Mouse (Mus musculus) adipocyte (in vitro differentiated cells): ENCODE data around the gene Ccdc22.

ENCODE experiments used
- DNase-seq: peaks from one replicate; pipeline ENCODE4 v3.0.0-alpha.2; 2016; ENCODE audit warnings: low spot score

The Ccdc22 gene

DNA sequence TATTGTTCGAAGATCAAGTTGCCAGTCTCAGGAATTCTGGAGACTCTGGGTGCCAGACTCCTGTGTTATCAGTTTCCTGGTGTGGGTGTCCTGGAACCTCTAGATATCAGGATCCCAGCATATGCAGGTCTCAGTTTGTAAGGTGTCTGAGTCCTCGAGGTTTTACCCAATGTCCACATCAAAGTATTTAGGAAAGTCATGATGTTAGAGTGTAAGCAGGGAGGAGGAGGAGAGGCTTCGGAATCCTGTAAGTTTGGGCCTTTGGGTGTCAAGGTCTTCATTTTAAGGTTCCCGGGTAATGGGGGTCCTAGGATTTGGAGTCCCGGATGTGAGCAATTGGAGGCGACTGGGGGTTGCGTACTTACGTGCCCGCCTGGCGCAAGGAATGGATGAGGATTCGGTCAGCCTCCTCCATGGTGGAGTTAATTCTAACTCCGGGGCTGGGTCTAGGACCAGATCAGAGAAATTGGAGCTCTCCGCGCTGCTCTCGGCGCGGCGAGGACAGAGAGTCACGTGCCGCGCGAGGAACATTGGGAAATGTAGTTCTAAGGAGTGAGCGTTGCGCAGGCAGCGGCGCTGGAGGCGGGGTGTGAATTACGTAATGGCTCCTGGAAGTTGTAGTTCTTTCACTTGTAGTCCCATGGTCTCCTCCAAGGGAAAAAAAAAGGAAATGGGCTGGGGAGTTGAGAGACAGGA lies at the start of gene Ccdc22:
TSS of gene Ccdc22 (minus strand) at position 639 of the 696 bp plus-strand sequence.
- DNase-seq: peak; percentile 86

DNA sequence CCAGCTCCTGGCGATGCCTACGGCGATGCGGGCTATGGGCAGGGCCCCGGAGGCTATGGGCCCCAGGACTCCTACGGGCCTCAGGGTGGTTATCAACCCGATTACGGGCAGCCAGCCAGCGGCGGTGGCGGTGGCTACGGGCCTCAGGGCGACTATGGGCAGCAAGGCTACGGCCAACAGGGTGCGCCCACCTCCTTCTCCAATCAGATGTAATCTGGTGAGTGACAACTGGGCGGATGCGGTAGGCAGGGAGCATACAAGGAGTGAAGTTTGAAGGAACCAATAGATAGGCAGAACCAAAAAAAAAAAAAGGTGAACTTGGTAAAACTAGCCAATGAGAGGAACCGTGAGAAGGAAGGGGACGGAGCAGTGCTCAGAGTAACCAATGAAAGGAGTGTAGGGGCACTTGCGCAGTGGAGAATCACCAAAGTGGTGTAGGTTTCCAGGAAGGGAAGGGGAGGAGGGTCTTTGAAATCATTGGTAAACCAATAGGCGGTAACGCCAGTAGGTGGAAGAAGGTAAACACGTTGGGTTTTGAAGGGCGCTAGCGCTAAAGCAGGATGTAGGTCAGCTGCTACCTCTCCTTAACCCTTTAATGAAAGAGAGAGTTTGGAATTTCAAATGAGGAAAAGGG lies 43.5 kb upstream of the Ccdc22 start:
- peak; percentile 91 for DNase-seq

DNA sequence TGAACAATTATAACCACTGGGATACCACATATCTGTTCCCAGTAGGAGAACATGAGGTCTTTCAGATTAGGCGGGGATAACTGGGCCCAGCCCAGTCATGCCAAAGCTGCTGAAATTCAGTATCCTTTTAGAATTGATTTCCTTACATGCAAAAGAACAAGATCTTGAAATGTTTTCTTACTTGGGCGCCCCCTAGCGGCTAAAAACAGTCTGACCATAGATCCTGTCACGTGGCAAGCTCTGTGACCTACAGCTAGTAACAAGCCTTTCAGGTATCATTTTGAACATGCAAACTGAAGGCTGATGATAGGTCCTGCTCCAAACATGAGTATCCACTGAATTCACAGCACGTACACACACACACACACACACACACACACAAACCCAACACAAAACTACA lies 40.0 kb upstream of the Ccdc22 start:
- peak; percentile 85 for DNase-seq

GRCm38 (mm10) chrX:7640785-7641184 lies 35.5 kb upstream of the Ccdc22 start:
- no peak for DNase-seq

DNA sequence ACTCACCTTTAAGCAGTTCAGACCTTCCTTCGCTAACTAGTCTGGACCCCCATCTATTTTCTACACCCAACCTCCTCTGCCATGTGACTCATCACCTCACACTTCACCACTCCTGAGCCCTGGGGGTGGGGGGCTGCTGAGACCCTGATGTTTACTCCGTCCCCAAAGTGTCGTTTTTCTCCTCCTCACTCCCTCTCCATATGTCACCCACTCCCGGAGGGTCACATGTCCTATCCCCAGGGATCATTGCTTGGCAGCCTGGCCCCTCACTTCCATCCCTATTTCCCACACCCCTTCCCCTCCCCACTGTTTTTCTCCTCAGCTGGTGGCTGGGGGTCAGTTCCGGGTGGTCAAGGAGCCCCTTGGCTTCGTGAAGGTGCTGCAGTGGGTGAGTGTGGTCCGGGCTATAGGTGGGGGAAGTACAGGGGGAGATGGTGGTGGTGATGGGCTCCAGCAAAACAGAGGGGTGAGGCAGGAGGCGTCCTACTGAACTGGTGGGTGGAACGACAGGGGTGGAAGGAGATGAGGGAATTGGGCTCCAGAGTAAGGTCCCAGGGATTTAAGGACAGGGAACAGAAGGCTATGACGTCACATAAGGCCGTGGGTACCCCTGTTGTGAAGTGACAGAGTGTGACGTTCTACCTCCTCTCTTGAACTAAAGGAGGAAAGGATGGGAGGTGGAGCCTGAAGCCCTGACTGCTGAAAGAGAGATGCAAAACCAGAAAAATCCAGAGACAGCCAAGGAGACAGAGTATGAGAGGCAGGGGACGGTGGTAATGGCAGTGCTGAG lies 34.4 kb upstream of the Ccdc22 start:
- DNase-seq: no peak

DNA sequence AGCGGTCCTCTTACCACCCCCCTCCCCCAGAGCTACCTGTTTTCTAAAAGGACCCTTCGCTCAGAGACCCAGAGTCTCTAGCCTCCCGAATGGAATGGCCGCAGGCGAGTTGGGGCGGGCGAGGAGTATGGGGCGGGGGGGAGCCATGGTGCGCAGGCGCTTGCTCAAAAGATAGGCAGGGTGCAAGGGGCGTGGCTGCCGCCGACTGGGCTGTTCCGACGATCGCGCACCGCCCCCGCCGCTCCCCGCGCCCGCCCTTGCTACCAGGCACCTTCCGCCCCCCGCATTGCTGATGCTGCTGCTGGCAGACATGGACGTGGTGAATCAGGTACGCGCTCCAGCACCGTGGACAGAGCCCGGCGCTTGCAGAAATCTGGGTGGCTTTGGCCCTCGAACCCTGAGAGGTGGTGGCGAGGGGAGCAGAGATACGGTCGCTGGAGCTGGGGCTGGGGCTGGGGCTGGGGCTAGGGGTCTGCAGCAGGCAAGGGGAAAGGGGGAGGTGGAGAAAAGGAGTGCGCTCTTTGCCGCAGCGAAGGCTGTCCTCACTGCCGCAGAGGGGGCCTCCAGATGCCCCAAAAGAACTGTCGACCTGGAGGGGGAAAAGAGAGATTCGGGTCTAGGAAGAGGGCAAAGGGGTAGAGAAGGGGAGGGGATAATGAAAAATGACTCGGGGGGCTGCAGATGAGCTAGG lies 33.2 kb upstream of the Ccdc22 start, which contains the start of gene Syp:
TSS of gene Syp (plus strand) at position 71 of the 691 bp plus-strand sequence.
- no peak for DNase-seq

DNA sequence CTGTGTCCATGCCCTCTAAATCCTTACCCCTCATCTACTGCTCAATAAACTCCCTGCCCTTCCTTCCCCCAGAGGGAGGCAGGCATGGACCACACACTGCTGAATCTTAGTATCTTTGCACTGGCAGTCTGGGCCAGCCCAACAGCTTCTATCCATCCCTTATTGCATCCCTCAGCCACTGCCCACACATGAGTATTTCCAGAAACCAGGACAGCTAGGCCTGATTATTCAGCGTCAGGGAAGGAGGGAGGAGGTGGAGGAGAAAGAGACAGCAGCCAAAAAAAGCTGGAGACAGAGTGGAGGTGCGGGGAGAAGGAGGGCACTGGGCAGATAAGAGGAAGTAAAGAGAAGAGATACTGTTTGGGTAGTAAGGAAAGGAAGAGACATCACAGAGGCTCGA lies 29.8 kb upstream of the Ccdc22 start:
- no peak for DNase-seq

- no peak for DNase-seq
Observed at GRCm38 (mm10) chrX:7632560-7632959, 27.2 kb upstream of the Ccdc22 start.

- DNase-seq: no peak
Observed at GRCm38 (mm10) chrX:7617889-7618551, 12.7 kb upstream of the Ccdc22 start.

DNA sequence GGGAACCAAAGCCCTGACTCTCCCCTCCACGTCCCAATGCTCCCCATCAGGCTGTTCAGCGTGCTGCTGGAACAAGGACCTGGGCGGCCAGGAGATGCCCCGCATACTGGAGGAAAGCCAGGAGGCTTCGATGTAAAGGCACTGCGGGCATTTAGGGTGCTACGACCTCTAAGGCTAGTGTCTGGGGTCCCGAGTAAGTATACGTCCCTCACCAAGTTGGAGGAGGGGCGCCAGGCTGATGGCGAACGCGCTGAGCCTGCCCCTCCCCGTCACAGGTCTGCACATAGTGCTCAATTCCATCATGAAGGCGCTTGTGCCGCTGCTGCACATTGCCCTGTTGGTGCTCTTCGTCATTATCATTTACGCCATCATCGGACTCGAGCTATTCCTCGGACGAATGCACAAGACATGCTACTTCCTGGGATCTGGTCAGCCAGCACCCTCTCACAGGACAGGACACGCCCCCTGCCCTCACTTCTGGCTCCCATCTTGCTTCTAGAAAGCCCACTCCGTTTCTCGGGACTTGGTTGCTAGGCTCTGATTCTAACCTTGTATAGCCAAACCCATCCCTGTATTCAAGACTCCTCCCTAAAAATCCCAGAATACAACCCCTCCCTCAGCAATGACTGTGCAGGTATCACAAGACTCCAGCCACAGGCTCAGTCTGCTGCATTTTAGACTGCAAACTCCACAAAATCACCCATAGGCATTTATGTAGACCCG lies 5.4 kb upstream of the Ccdc22 start:
- no peak for DNase-seq

DNA sequence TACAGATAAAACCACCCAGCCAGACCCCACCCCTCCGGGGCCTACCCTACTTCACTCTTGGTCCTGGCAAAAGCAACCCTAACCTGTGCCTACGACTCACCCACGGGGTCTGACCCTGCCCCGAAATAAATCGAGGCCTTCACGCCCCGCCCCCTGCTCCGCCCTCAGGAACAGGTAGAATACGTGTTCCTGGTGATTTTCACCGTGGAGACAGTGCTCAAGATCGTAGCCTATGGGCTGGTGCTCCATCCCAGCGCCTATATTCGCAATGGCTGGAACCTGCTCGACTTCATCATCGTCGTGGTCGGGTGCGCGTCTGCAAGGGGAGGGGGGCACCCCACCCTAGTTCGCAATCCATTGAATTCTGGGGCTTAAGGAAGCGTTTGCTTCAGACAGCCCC lies 4.7 kb upstream of the Ccdc22 start:
- DNase-seq: no peak

GRCm38 (mm10) chrX:7606783-7607182 lies 1.5 kb upstream of the Ccdc22 start, which contains the start of gene Cacna1f:
TSS of gene Cacna1f (plus strand) at chrX:7607083.
- DNase-seq: no peak

- no peak for DNase-seq
Observed at GRCm38 (mm10) chrX:7605575-7605941, 241 bp upstream of the Ccdc22 start.

GRCm38 (mm10) chrX:7604004-7604403 lies 1.3 kb downstream of the Ccdc22 start:
- DNase-seq: no peak

GRCm38 (mm10) chrX:7595371-7595770 lies 9.9 kb downstream of the Ccdc22 start:
- no peak for DNase-seq

DNA sequence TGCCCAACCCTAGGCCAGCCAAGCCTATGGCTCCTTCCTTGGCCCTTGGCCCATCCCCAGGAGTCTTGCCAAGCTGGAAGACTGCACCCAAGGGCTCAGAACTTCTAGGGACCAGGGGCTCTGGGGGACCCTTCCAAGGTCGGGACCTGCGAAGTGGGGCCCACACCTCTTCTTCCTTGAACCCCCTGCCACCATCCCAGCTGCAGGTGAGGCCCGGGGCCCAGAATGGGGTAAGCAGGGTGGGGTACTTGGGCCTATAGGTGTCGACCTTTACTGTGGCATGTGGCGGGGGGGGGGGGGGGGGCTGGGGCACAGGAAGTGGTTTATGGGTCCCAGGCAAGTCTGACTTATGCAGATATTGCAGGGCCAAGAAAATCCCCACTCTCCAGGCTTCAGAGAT lies 19.0 kb downstream of the Ccdc22 start:
- no peak for DNase-seq

GRCm38 (mm10) chrX:7583881-7584280 lies 21.4 kb downstream of the Ccdc22 start:
- no peak for DNase-seq

DNA sequence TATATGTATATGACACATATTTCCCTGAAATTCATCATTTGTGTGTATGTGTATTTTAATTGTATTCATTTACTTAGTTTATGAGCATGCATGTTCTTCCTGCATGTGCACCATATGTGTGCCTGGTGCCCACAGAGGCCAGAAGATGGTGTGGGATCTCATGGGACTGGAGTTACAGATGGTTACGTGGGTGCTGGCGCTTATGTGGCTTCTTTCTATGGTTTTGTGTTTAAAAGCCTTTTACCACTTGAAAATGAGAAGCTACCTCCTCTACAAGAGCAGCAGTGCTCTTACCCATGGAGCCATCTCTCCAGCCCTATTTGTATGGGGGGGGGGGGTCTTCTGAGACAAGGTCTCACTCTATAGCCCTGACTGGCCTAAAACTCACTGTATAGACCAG lies 24.2 kb downstream of the Ccdc22 start:
- DNase-seq: no peak

- no peak for DNase-seq
Observed at GRCm38 (mm10) chrX:7574885-7575231, 30.5 kb downstream of the Ccdc22 start.

- peak; percentile 94 for DNase-seq
Observed at GRCm38 (mm10) chrX:7574087-7574884, 31.0 kb downstream of the Ccdc22 start, which contains the start of gene Ppp1r3f. TSS of gene Ppp1r3f (minus strand) at chrX:7574283.
